Mouse (Mus musculus): ENCODE results near the gene Gm3233.
"Not testable (repeated sequence)": the region's sequence is repeated elsewhere in the genome, so short reads cannot be mapped to it uniquely, and the experiment has no call there.

DNA sequence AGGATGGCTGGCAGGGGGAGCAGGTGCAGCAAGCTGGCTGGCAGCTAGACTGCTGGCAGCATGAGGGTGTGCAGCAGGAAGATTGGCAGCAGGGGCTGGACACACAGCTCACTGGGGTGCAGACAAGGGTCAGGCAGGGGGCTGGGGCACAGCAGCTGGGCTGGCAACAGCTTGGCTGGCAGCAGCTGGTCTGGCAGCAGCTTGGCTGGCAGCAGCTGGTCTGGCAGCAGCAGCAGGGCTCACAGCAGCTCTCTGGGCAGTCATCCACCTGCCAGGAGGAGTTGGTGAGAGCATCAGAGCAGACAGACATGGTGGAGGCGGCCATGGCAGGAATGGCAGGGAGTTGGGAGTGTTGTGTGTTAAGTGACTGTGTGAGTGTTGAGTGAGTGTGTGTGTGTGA is 28.4 kb upstream of the Gm3233 start, which contains the start of gene Gm7137:
- not testable (repeated sequence) for TF ChIP-seq CHD2 (IDR thresholded peaks at IDR 0.05; ENCODE audit: low read depth, low read length); ZC3H11A (IDR thresholded peaks at IDR 0.05; ENCODE audit: borderline replicate concordance, low read depth, low read length); ZNF384 (IDR thresholded peaks at IDR 0.05; ENCODE audit: low read depth, low read length); MAFK (IDR thresholded peaks at IDR 0.05; ENCODE audit: insufficient read depth, low read depth, low read length); HCFC1 (IDR thresholded peaks at IDR 0.05; ENCODE audit: borderline replicate concordance, insufficient read depth, low read length)

All from ES-E14 (cell line).